In the genomic region with DNA sequence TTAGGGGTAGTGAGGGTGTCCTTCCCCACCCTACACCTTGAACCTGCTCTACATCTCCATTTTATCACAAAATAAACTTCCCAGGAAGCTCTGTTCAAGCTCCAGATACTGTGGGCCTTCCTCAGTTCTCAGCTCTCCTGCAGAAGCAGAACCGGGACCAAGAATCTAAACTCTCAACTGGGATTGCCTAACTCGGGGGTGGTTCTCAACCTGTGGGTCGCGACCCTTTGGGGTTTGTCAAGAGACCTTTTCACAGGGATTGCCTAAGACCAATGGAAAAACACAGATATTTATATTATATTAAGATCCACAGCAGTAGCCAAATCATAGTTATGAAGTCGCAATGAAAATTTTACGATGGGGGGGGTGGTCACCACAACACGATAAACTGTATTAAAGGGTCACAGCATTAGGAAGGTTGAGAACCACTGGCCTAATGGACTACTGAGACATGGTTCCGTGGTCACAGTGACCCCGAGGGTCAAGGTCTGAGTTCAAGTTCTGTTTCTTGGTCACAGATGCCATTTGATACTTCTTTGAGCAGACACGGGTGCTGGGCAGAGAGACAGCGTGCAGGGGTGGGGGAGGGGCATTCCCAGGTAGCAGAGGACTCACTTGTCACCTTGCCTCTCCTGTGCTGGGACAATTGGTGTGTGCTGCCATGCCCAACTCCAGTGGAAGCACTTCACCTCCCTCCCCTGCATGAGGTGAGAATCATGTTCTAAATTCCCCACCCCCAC, we compare ENCODE assay signal across 19 mouse cellular contexts. TPM values are rescaled to one million over a fixed set of nuclear protein-coding genes. Genes with fewer than 3 reads are reported as not detected.
A peak's percentile ranks its signal among the peaks of the same experiment; 100 is the strongest.
DNase-seq lines count a peak whose midpoint lies in the region; ATAC-seq lines count a peak whose summit lies in the region.
"Had no signal": no experiment of that assay in that cellular context is flagged by ENCODE, and none has a peak within 500 bp of the region (broad histone marks: within the 10 kb centered on the region; RNA-seq: fewer than 3 reads in every experiment).

No protein-coding gene starts in this region.

- H3K9ac ChIP-seq in lung, embryonic 16.5 days (ENCODE audit: low read length), result no peak overlapping the region
- no peak overlapping the region for H3K9ac ChIP-seq in kidney, embryonic 16.5 days (replicated peaks; ENCODE audit: low read length)
- no peak overlapping the region for H3K9ac ChIP-seq in liver, embryonic 16.5 days (ENCODE audit: low read depth, low read length)
- H3K9ac ChIP-seq: embryonic facial prominence, embryonic 12.5 days; heart, embryonic 15.5 days; lung, embryonic 14.5 days; midbrain, embryonic 13.5 days had no signal

- H3K9me3 ChIP-seq in lung, embryonic 16.5 days (ENCODE audit: control insufficient read depth, low read length), result no peaks in the 10 kb centered on the region
- H3K9me3 ChIP-seq in kidney, embryonic 16.5 days (ENCODE audit: low read length), result no peaks in the 10 kb centered on the region
- H3K9me3 ChIP-seq in liver, embryonic 16.5 days (replicated peaks; ENCODE audit: control insufficient read depth, low read length), result no peaks in the 10 kb centered on the region
- H3K9me3 ChIP-seq: embryonic facial prominence, embryonic 12.5 days; heart, embryonic 15.5 days; midbrain, embryonic 13.5 days had no signal

- H3K27ac ChIP-seq in lung, embryonic 16.5 days (ENCODE audit: low read length), result peak overlapping the region; percentile 56
- H3K27ac ChIP-seq in kidney, embryonic 16.5 days (ENCODE audit: low read length), result peak overlapping the region; percentile 92
- H3K27ac ChIP-seq in liver, embryonic 16.5 days (ENCODE audit: low read length), result peak overlapping the region; percentile 86
- H3K27ac ChIP-seq: heart, embryonic 15.5 days; midbrain, embryonic 13.5 days had no signal

- peaks cover 19% of the 10 kb centered on the region for H3K4me1 ChIP-seq in lung, embryonic 16.5 days (replicated peaks; ENCODE audit: control insufficient read depth, insufficient read depth, low read length)
- H3K4me1 ChIP-seq in kidney, embryonic 16.5 days (ENCODE audit: insufficient read depth, low read length), result peaks cover 24% of the 10 kb centered on the region
- peaks cover 10% of the 10 kb centered on the region for H3K4me1 ChIP-seq in liver, embryonic 16.5 days (ENCODE audit: control insufficient read depth, low read depth, low read length)
- H3K4me1 ChIP-seq: midbrain, embryonic 13.5 days had no signal

- no peak for ATAC-seq in lung, embryonic 16.5 days (ENCODE audit: low read depth)
- no peak for ATAC-seq in kidney, embryonic 16.5 days (ENCODE audit: low FRiP score, low TSS enrichment)
- no peak for ATAC-seq in liver, embryonic 16.5 days (ENCODE audit: low read depth)
- ATAC-seq: inflammation-experienced regulatory T-cells, adult 6 months; midbrain, embryonic 13.5 days had no signal

- H3K4me3 ChIP-seq in lung, embryonic 16.5 days (ENCODE audit: low read length), result no peak overlapping the region
- no peak overlapping the region for H3K4me3 ChIP-seq in kidney, embryonic 16.5 days (ENCODE audit: low read length)
- H3K4me3 ChIP-seq in liver, embryonic 16.5 days (ENCODE audit: low read depth, low read length), result no peak overlapping the region
- H3K4me3 ChIP-seq: embryonic facial prominence, embryonic 12.5 days; heart, embryonic 15.5 days; midbrain, embryonic 13.5 days had no signal

- peak; percentile 38 for DNase-seq in kidney, adult 18-20 months
- DNase-seq in kidney, adult 11 months, result no peak
- no peak for DNase-seq in lung, postnatal 14 days
- no peak for DNase-seq in gastrocnemius, adult 18-20 months (ENCODE audit: low spot score)
- DNase-seq in right cerebral cortex, postnatal 10 days (ENCODE audit: low spot score in 2 of 2), result no peak
- DNase-seq: B cell, adult 2 months; cerebellum, adult 11-12 months; thymus, postnatal 4 days had no signal

- H3K27me3 ChIP-seq in lung, embryonic 16.5 days (ENCODE audit: control insufficient read depth, insufficient read depth, low read depth, low read length), result no peaks in the 10 kb centered on the region
- no peaks in the 10 kb centered on the region for H3K27me3 ChIP-seq in kidney, embryonic 16.5 days (ENCODE audit: insufficient read depth, low read length)
- no peaks in the 10 kb centered on the region for H3K27me3 ChIP-seq in liver, embryonic 16.5 days (ENCODE audit: control insufficient read depth, insufficient read depth, low read depth, low read length)
- H3K27me3 ChIP-seq: embryonic facial prominence, embryonic 12.5 days; heart, embryonic 15.5 days had no signal

- 72% methylated on average over 11 of the region's 11 CpGs for WGBS in lung, embryonic 16.5 days
- 73% methylated on average over 11 of the region's 11 CpGs for WGBS in kidney, embryonic 16.5 days
- WGBS in liver, embryonic 16.5 days (ENCODE audit: insufficient replicate concordance), result 61% methylated on average over 11 of the region's 11 CpGs

- H3K36me3 ChIP-seq in lung, embryonic 16.5 days (ENCODE audit: control insufficient read depth, insufficient read depth, low read length), result no peaks in the 10 kb centered on the region
- no peaks in the 10 kb centered on the region for H3K36me3 ChIP-seq in kidney, embryonic 16.5 days (ENCODE audit: insufficient read depth, low read length)
- no peaks in the 10 kb centered on the region for H3K36me3 ChIP-seq in liver, embryonic 16.5 days (ENCODE audit: control insufficient read depth, insufficient read depth)
- H3K36me3 ChIP-seq: embryonic facial prominence, embryonic 12.5 days; heart, embryonic 15.5 days; midbrain, embryonic 13.5 days had no signal

- no peak overlapping the region for H3K4me2 ChIP-seq in lung, embryonic 16.5 days (ENCODE audit: low read depth, low read length)
- no peak overlapping the region for H3K4me2 ChIP-seq in kidney, embryonic 16.5 days (replicated peaks; ENCODE audit: low read depth, low read length)
- H3K4me2 ChIP-seq in liver, embryonic 16.5 days (ENCODE audit: low read depth, low read length), result no peak overlapping the region
- H3K4me2 ChIP-seq: embryonic facial prominence, embryonic 12.5 days; heart, embryonic 15.5 days; lung, embryonic 14.5 days; midbrain, embryonic 13.5 days had no signal

RNA-seq across cellular contexts. Expression of a gene that starts 12.2 kb away (rescaled TPM):
- 2.6 and 3.0 TPM in 2 replicates for polyA plus RNA-seq in lung, embryonic 16.5 days (2015; fragmentation: Nextera tagmentation; extraction: Ambion mirVana)
- polyA plus RNA-seq in kidney, embryonic 16.5 days (2015; fragmentation: Nextera tagmentation; extraction: Ambion mirVana), result 3.1 and 3.9 TPM in 2 replicates
- 1.9 and 2.0 TPM in 2 replicates for polyA plus RNA-seq in liver, embryonic 16.5 days (2015; fragmentation: Nextera tagmentation; extraction: Ambion mirVana)
- total RNA-seq in gastrocnemius, adult 18-20 months (2021), result 1 to 10 TPM; 6.6 to 8.7 TPM
- total RNA-seq: common myeloid progenitor, adult 5-6 weeks had no signal
- polyA plus RNA-seq: inflammation-experienced regulatory T-cells, adult 6 months had no signal

RNA-seq across cellular contexts. Expression of a gene that starts 24.6 kb away (rescaled TPM):
- polyA plus RNA-seq in lung, embryonic 16.5 days (2015; fragmentation: Nextera tagmentation; extraction: Ambion mirVana), result 154 and 166 TPM in 2 replicates
- polyA plus RNA-seq in kidney, embryonic 16.5 days (2015; fragmentation: Nextera tagmentation; extraction: Ambion mirVana), result 196 and 228 TPM in 2 replicates
- polyA plus RNA-seq in liver, embryonic 16.5 days (2015; fragmentation: Nextera tagmentation; extraction: Ambion mirVana), result 222 and 226 TPM in 2 replicates
- 100 to 1,000 TPM; 116 to 125 TPM for total RNA-seq in gastrocnemius, adult 18-20 months (2021)

RNA-seq across cellular contexts. Expression of a gene that starts 59.7 kb away (rescaled TPM):
- 0.15 and 0.79 TPM in 2 replicates for polyA plus RNA-seq in lung, embryonic 16.5 days (2015; fragmentation: Nextera tagmentation; extraction: Ambion mirVana)
- 0.26 and 0.37 TPM in 2 replicates for polyA plus RNA-seq in kidney, embryonic 16.5 days (2015; fragmentation: Nextera tagmentation; extraction: Ambion mirVana)
- polyA plus RNA-seq in liver, embryonic 16.5 days (2015; fragmentation: Nextera tagmentation; extraction: Ambion mirVana), result 42.6 and 42.9 TPM in 2 replicates
- total RNA-seq in gastrocnemius, adult 18-20 months (2021), result under 1 TPM; 0.18 to 0.24 TPM
- total RNA-seq: common myeloid progenitor, adult 5-6 weeks; layer of hippocampus, postnatal 10 days; left cerebral cortex, postnatal 25 days had no signal
- polyA plus RNA-seq: embryonic facial prominence, embryonic 12.5 days; heart, embryonic 15.5 days; inflammation-experienced regulatory T-cells, adult 6 months; lung, embryonic 14.5 days; midbrain, embryonic 13.5 days had no signal

Comparison
In these comparisons a context has a peak if more than half of its experiments do, and no peak if none do; other contexts are left out.
1. RNA of a gene that starts 59.7 kb away (polyA plus RNA-seq): 42.6 to 42.9 TPM in liver, embryonic 16.5 days; 0.26 to 0.37 TPM in kidney, embryonic 16.5 days and 0.15 to 0.79 TPM in lung, embryonic 16.5 days; every median in the first group is over 10 times any median in the second.
2. Peak in every context shown above with its lines, with median percentiles within 50 percentile points of each other: H3K27ac ChIP-seq.